Mouse (Mus musculus): ENCODE results near the gene Olfr177.

Gene Olfr177

GRCm38 (mm10) chr16:58874668-58875067 lies at the start of gene Olfr177:
TSS of gene Olfr177 (minus strand) at chr16:58874768.
- DNase-seq: no peak

- DNase-seq: no peak
Observed at GRCm38 (mm10) chr16:58891963-58892362, 17.4 kb upstream of the Olfr177 start, which contains the start of gene Olfr178. TSS of gene Olfr178 (minus strand) at chr16:58892063.

- no peak for DNase-seq
Observed at GRCm38 (mm10) chr16:58884416-58884815, 9.8 kb upstream of the Olfr177 start.

GRCm38 (mm10) chr16:58861479-58861878 lies 13.1 kb downstream of the Olfr177 start:
- no peak for DNase-seq

GRCm38 (mm10) chr16:58860032-58860737 lies 14.4 kb downstream of the Olfr177 start:
- DNase-seq: no peak

- DNase-seq: no peak
Observed at GRCm38 (mm10) chr16:58826732-58827319, 47.7 kb downstream of the Olfr177 start, which contains the start of gene Olfr175-ps1. TSS of gene Olfr175-ps1 (minus strand) at chr16:58826782.

All from right cerebral cortex, postnatal 4 days (tissue).